Mouse (Mus musculus): Measurements from ENCODE around the gene Smcr8.

- TF ChIP-seq CTCF (IDR thresholded peaks at IDR 0.05; ENCODE audit: borderline replicate concordance, extremely low read depth, insufficient read depth, insufficient read length) (no peak), POLR2A (IDR thresholded peaks at IDR 0.05; ENCODE audit: borderline replicate concordance, extremely low read depth, insufficient read depth, insufficient read length, poor library complexity, severe bottlenecking) (no peak)
These were observed 8.0 kb upstream of the Smcr8 start for GRCm38 (mm10) chr11:60769322-60769721.

Measured in brain, embryonic 14.5 days (tissue).